In genomic region chr4:119218169-119218568, GRCm38 (mm10) we compare ENCODE assay signal across 11 mouse cellular contexts. TPM values are rescaled to one million over a fixed set of nuclear protein-coding genes. Genes with fewer than 3 reads are reported as not detected.
A peak's percentile ranks its signal among the peaks of the same experiment; 100 is the strongest.
DNase-seq lines count a peak whose midpoint lies in the region; ATAC-seq and TF ChIP-seq lines count a peak whose summit lies in the region.
"Had no signal": no experiment of that assay in that cellular context is flagged by ENCODE, and none has a peak within 500 bp of the region (broad histone marks: within the 10 kb centered on the region; RNA-seq: fewer than 3 reads in every experiment).

Gene Tmem269 (minus strand): TSS chr4:119218217.

- intact Hi-C loops in left cerebral cortex, postnatal 36 days (cut with DNase I) = no loop called here

- peak; percentile 43; the same call in 1 of the 2 replicates for ATAC-seq in liver, embryonic 13.5 days (ENCODE audit: low read depth)

- no peak within 1 kb of the TSS for H3K9ac ChIP-seq in liver, embryonic 13.5 days

- H3K36me3 ChIP-seq in kidney, adult 2 months (ENCODE audit: control insufficient read depth, insufficient read depth, low read length) = no peaks in the 10 kb centered on the region
- no peaks in the 10 kb centered on the region for H3K36me3 ChIP-seq in liver, embryonic 13.5 days

- TF ChIP-seq CTCF in kidney, adult 2 months (conservative IDR thresholded peaks at IDR 0.05; ENCODE audit: insufficient read depth, insufficient read length, low read depth, low read length) = no peak

- no peak for TF ChIP-seq POLR2A in kidney, adult 2 months (IDR thresholded peaks at IDR 0.05; ENCODE audit: low read depth, low read length)

- no peak within 1 kb of the TSS for H3K27ac ChIP-seq in kidney, adult 2 months (ENCODE audit: insufficient read depth, low read depth, low read length)
- H3K27ac ChIP-seq in liver, embryonic 13.5 days = no peak within 1 kb of the TSS

- H3K4me3 ChIP-seq in kidney, adult 2 months (ENCODE audit: insufficient read depth, low read depth, low read length) = no peak within 1 kb of the TSS
- H3K4me3 ChIP-seq in liver, embryonic 13.5 days (replicated peaks) = no peak within 1 kb of the TSS

- H3K4me1 ChIP-seq in kidney, adult 2 months (ENCODE audit: control insufficient read depth, insufficient read depth, low read length) = no peaks in the 10 kb centered on the region
- H3K4me1 ChIP-seq in liver, embryonic 13.5 days (replicated peaks) = peaks cover 10% of the 10 kb centered on the region; the same call in 1 of the 2 replicates

- H3K4me2 ChIP-seq in liver, embryonic 13.5 days = no peak within 1 kb of the TSS

- H3K9me3 ChIP-seq in liver, embryonic 13.5 days (replicated peaks) = no peaks in the 10 kb centered on the region

- 30% methylated on average over 11 of the region's 11 CpGs for WGBS in kidney, adult 2 months
- WGBS in liver, embryonic 13.5 days (ENCODE audit: insufficient replicate concordance) = 14% methylated on average over 11 of the region's 11 CpGs

- DNase-seq in kidney, postnatal 10 days = peak; percentile 30
- no peak for DNase-seq in kidney, adult 2 months
- DNase-seq in R1 (ENCODE audit: low read depth, low spot score) = peak; percentile 70
- DNase-seq in embryo, embryonic 11 days = peak; percentile 34
- no peak for DNase-seq in liver, embryonic 13.5 days
- no peak for DNase-seq in cerebellum, postnatal 25 days
- no peak for DNase-seq in left cerebral cortex, postnatal 36 days (ENCODE audit: low spot score in 2 of 2)
- DNase-seq: gastrocnemius, postnatal 36 days; layer of hippocampus, postnatal 36 days; thymus, adult 2 months had no signal

- H3K27me3 ChIP-seq in kidney, adult 2 months (replicated peaks; ENCODE audit: control insufficient read depth, insufficient read depth, low read length) = no peaks in the 10 kb centered on the region
- peaks cover 16% of the 10 kb centered on the region for H3K27me3 ChIP-seq in liver, embryonic 13.5 days

RNA-seq across cellular contexts. Expression of gene Tmem269, which starts in this region (rescaled TPM):
- 0.13 and 0.29 TPM in 2 replicates for polyA plus RNA-seq in kidney, adult 2 months (2012; rRNA removed)
- polyA plus RNA-seq in liver, embryonic 13.5 days (2015; fragmentation: Nextera tagmentation; extraction: Ambion mirVana) = not detected in 2 replicates
- under 1 TPM; 0.57 to 0.91 TPM for total RNA-seq in left cerebral cortex, postnatal 36 days (2021)
- total RNA-seq: gastrocnemius, postnatal 36 days had no signal
- polyA plus RNA-seq: neural tube, embryonic 11.5 days; thymus, adult 2 months had no signal

Comparison
In these comparisons a context has a peak if more than half of its experiments do, and no peak if none do; other contexts are left out.
1. DNase-seq: peak in kidney, postnatal 10 days (single experiment), R1 (single experiment) and embryo, embryonic 11 days (single experiment); none in kidney, adult 2 months (single experiment), liver, embryonic 13.5 days (single experiment), cerebellum, postnatal 25 days (0 of 2) and left cerebral cortex, postnatal 36 days (0 of 2).
2. Peak in ATAC-seq in liver, embryonic 13.5 days; RNA of the gene not detected or under 1 TPM.